Mouse (Mus musculus): Measurements from ENCODE around the gene Wnt1. TPM values are rescaled to one million over a fixed set of nuclear protein-coding genes. Genes with fewer than 3 reads are reported as not detected.

The Wnt1 gene
- polyA plus RNA-seq, 1 experiment, result 3.5 TPM

DNA sequence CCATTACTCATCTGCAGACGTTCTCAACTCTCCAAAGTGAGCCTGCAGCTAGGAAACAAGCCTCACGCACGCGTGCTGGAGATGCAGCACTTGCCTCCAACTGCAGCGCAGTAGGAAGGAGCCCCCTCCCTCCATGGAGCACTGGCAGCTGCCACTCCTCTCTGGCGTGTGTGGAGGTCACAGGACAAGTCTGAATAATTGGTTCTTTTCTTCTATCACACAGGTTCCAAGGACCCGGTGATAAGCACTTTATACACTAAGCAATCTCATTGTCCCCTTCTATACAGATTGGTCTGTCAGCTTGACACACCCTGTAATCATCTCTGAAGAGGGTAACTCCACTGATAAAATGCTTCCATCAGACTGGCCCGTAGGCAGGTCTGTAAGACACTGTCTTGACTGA, 36.6 kb upstream of the Wnt1 start:
- Histone ChIP-seq H3K4me1 (ENCODE audit: control insufficient read depth, insufficient read depth, low read length) (no peaks in the 10 kb centered on the region; the same call in 1 of the 2 replicates), H3K4me3 (ENCODE audit: control insufficient read depth, low read depth, low read length) (no peak overlapping the region), H3K27me3 (ENCODE audit: control insufficient read depth, insufficient read depth, low read length) (no peaks in the 10 kb centered on the region), H3K36me3 (ENCODE audit: control insufficient read depth, insufficient read depth, low read length) (no peaks in the 10 kb centered on the region; the same call in 1 of the 2 replicates), H3K27ac (ENCODE audit: control insufficient read depth, insufficient read depth, low read depth, low read length) (no peak overlapping the region)
- TF ChIP-seq POLR2A (IDR thresholded peaks at IDR 0.05; ENCODE audit: control insufficient read depth, low read depth, low read length), result 0 out of 2 replicates have a peak, but pooled peaks have one; percentile 14
- no peak for TF ChIP-seq CTCF (IDR thresholded peaks at IDR 0.05; ENCODE audit: control insufficient read depth, insufficient read depth, insufficient replicate concordance, low read depth, low read length)

DNA sequence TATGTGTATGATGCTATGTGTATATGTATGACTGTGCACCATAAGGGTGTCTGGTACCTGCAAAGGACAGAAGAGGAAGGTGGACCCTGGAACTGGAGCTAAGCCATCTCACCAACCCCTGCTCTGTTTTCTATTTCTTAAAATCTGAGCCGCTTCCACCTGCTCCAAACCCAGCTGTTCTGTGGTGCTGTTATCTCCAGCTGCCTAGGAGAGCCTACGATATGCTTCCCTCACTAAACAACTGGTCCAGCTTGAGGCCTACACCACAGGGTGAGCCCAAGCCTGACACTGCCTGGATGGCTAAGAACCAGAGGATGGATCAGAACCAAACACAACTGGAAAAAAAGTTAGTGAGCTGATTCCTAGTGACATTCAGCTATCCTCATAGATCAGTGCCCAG, 35.5 kb upstream of the Wnt1 start:
- H3K27ac ChIP-seq (ENCODE audit: control insufficient read depth, insufficient read depth, low read depth, low read length), result no peak overlapping the region
- H3K36me3 ChIP-seq (ENCODE audit: control insufficient read depth, insufficient read depth, low read length), result no peaks in the 10 kb centered on the region; the same call in 1 of the 2 replicates
- no peak for TF ChIP-seq CTCF (IDR thresholded peaks at IDR 0.05; ENCODE audit: control insufficient read depth, insufficient read depth, insufficient replicate concordance, low read depth, low read length)
- no peak for TF ChIP-seq POLR2A (IDR thresholded peaks at IDR 0.05; ENCODE audit: control insufficient read depth, low read depth, low read length)
- H3K4me3 ChIP-seq (ENCODE audit: control insufficient read depth, low read depth, low read length), result no peak overlapping the region
- H3K27me3 ChIP-seq (ENCODE audit: control insufficient read depth, insufficient read depth, low read length), result no peaks in the 10 kb centered on the region
- H3K4me1 ChIP-seq (ENCODE audit: control insufficient read depth, insufficient read depth, low read length), result no peaks in the 10 kb centered on the region; the same call in 1 of the 2 replicates

DNA sequence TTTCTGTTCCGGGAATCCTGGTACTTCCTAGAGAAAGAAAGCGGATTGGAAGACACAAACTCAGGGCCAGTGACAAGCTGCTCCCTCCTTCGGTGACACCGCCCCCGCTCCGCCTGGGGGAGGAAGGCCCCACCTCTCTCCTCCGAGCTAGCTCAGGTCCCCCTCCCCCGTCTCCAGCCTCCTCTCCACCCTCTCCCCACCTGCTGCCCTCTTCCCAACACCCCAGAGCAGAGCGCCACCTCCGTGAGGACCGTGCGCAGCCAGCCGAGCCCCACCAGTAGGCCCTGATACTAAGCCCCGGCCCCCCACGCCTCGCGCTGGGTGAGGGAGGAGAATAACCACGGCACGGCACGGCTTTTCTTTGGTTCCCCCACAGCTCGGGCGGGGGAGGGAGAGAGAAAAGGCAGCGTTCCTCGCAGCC, 27.4 kb upstream of the Wnt1 start:
- H3K27me3 ChIP-seq (ENCODE audit: control insufficient read depth, insufficient read depth, low read length), result no peaks in the 10 kb centered on the region
- TF ChIP-seq CTCF (IDR thresholded peaks at IDR 0.05; ENCODE audit: control insufficient read depth, insufficient read depth, insufficient replicate concordance, low read depth, low read length) (no peak), POLR2A (IDR thresholded peaks at IDR 0.05; ENCODE audit: control insufficient read depth, low read depth, low read length) (no peak)

DNA sequence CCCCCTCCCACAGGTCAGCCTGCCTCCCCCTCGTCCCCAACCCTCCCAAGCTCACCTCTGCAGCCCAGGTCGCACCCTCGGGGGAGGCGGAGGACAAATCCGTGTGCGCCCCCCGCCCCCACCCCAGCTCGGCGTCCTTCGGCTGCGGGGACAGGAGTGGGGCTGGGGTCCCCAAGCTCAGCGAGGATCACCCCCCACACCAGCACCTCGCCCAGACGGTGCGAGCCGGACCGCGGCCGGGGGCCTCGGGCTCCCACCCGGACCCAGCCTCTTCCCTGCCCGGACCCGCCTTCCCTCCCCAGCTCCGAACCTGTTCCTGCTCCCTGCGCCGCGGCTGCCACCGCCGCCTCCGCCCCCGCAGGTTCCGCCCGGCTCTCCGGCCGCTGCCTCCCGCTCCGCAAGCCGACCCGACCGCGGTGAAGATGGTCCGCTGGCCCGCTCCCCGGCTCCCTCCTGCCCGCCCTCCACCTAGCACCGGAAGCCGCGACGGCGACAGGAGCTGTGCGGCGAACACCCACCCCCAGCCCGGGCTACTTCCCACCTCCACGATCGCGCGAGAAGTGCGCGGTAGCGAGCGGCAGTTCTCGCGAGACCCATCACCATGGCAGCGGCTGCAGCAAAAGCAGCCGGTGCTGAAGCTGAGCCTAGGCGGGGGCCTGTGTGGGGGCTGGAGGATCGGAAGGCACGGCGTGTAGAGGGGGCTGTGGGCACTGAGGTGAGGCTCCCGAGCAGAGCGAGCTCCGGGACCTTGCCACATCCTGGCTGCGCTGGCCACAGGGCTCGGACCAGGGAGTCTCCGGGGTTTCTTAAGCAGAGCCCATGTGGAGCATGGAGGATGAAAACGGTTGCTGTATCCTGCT, 26.8 kb upstream of the Wnt1 start, which contains the start of gene Arf3:
TSS of gene Arf3 (minus strand) at position 545 of the 860 bp plus-strand sequence.
- peak within 1 kb of the TSS; percentile 87 for H3K4me3 ChIP-seq (ENCODE audit: control insufficient read depth, low read depth, low read length)
- H3K36me3 ChIP-seq (ENCODE audit: control insufficient read depth, insufficient read depth, low read length), result no peaks in the 10 kb centered on the region
- TF ChIP-seq CTCF (IDR thresholded peaks at IDR 0.05; ENCODE audit: control insufficient read depth, insufficient read depth, insufficient replicate concordance, low read depth, low read length), result no peak
- TF ChIP-seq POLR2A (IDR thresholded peaks at IDR 0.05; ENCODE audit: control insufficient read depth, low read depth, low read length), result peak; percentile 95
- H3K4me1 ChIP-seq (ENCODE audit: control insufficient read depth, insufficient read depth, low read length), result peaks cover 3% of the 10 kb centered on the region
- no peaks in the 10 kb centered on the region for H3K27me3 ChIP-seq (ENCODE audit: control insufficient read depth, insufficient read depth, low read length)
- H3K27ac ChIP-seq (ENCODE audit: control insufficient read depth, insufficient read depth, low read depth, low read length), result peak within 1 kb of the TSS; percentile 68

More for the DNA sequence above, 27.4 kb upstream of the Wnt1 start:
- peak overlapping the region; percentile 2; the same call in 1 of the 2 replicates for H3K27ac ChIP-seq (ENCODE audit: control insufficient read depth, insufficient read depth, low read depth, low read length)
- peaks cover 3% of the 10 kb centered on the region for H3K4me1 ChIP-seq (ENCODE audit: control insufficient read depth, insufficient read depth, low read length)
- H3K36me3 ChIP-seq (ENCODE audit: control insufficient read depth, insufficient read depth, low read length), result no peaks in the 10 kb centered on the region
- peak overlapping the region; percentile 87 for H3K4me3 ChIP-seq (ENCODE audit: control insufficient read depth, low read depth, low read length)

DNA sequence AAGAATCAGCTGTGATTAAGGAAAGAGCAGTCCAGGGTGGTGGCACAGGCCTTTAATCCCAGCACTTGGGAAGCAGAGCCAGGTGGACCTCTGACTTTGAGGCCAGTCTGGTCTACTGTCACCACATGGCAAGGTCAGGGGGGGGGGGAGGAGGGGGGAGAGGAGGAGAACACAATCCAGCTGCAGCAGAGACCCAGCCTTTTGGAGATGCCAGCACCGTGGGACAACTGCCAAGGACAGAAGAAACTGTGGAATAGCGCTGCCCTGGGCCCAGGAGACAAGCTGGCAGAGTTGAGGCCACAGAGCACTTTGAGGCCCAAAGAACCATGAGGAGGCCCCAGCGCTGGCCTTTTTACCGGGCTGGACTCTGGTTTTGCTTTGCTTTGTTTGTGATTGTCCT, 23.7 kb upstream of the Wnt1 start:
- H3K4me3 ChIP-seq (ENCODE audit: control insufficient read depth, low read depth, low read length), result no peak overlapping the region
- no peaks in the 10 kb centered on the region for H3K36me3 ChIP-seq (ENCODE audit: control insufficient read depth, insufficient read depth, low read length)
- H3K27ac ChIP-seq (ENCODE audit: control insufficient read depth, insufficient read depth, low read depth, low read length), result no peak overlapping the region
- no peaks in the 10 kb centered on the region for H3K27me3 ChIP-seq (ENCODE audit: control insufficient read depth, insufficient read depth, low read length)
- TF ChIP-seq POLR2A (IDR thresholded peaks at IDR 0.05; ENCODE audit: control insufficient read depth, low read depth, low read length), result no peak
- no peak for TF ChIP-seq CTCF (IDR thresholded peaks at IDR 0.05; ENCODE audit: control insufficient read depth, insufficient read depth, insufficient replicate concordance, low read depth, low read length)
- H3K4me1 ChIP-seq (ENCODE audit: control insufficient read depth, insufficient read depth, low read length), result peaks cover 3% of the 10 kb centered on the region

DNA sequence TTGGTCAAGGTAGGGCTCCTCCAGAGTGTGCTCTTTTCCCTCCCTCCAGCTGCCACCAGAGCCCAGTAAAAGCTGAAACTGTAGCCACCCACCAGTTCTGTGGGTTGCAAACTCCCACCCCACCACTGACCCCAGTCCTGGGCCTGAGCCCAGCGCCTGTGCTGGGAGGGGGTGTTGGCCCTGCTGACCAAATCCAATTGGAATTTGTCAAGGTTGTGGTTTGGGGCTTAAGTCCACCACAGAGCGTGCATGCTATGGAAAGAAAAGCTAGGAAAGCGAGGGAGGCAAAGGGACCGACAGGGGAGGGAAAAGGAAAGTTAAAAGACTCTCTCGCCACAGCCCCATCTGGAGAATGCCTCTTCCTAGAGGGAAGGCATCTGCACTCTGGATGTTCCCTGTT, 21.4 kb upstream of the Wnt1 start:
- Histone ChIP-seq H3K4me1 (ENCODE audit: control insufficient read depth, insufficient read depth, low read length) (peaks cover 9% of the 10 kb centered on the region), H3K36me3 (ENCODE audit: control insufficient read depth, insufficient read depth, low read length) (no peaks in the 10 kb centered on the region), H3K27ac (ENCODE audit: control insufficient read depth, insufficient read depth, low read depth, low read length) (no peak overlapping the region), H3K27me3 (ENCODE audit: control insufficient read depth, insufficient read depth, low read length) (no peaks in the 10 kb centered on the region), H3K4me3 (ENCODE audit: control insufficient read depth, low read depth, low read length) (no peak overlapping the region)
- TF ChIP-seq CTCF (IDR thresholded peaks at IDR 0.05; ENCODE audit: control insufficient read depth, insufficient read depth, insufficient replicate concordance, low read depth, low read length) (no peak), POLR2A (IDR thresholded peaks at IDR 0.05; ENCODE audit: control insufficient read depth, low read depth, low read length) (no peak)

DNA sequence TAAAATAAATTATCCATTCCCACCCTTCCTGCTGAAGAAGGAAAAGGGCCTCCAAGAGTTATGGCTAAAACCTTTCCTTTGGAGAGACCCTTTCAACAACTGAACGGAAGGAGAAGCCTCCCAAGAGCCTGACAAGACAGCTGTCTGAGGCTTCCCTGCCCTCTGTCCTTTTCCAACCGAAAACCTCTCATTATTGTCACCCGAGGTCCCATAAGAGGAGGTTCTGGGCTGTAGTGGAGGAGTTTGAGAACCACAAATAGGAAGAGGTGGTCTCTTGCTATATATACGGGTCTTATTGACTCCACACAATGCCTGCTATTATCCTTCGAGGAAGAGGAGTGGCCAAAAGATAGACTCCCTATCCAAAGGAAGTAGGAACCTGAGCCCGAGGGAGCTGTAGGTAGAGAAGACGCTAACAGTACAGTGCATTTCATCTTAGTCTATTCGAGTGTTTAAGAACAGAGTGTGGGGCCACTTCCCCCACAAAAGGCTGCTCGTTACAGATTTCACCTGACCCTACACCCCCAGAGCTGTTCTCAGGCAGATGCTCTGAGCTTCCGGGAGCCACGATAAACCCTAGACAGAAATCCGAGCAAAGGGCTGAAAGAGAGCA, 17.7 kb upstream of the Wnt1 start:
- peaks cover 25% of the 10 kb centered on the region for H3K4me1 ChIP-seq (ENCODE audit: control insufficient read depth, insufficient read depth, low read length)
- TF ChIP-seq CTCF (IDR thresholded peaks at IDR 0.05; ENCODE audit: control insufficient read depth, insufficient read depth, insufficient replicate concordance, low read depth, low read length) (no peak), POLR2A (IDR thresholded peaks at IDR 0.05; ENCODE audit: control insufficient read depth, low read depth, low read length) (no peak)
- no peaks in the 10 kb centered on the region; the same call in 1 of the 2 replicates for H3K27me3 ChIP-seq (ENCODE audit: control insufficient read depth, insufficient read depth, low read length)
- H3K36me3 ChIP-seq (ENCODE audit: control insufficient read depth, insufficient read depth, low read length), result no peaks in the 10 kb centered on the region
- peak overlapping the region; percentile 70 for H3K4me3 ChIP-seq (ENCODE audit: control insufficient read depth, low read depth, low read length)
- H3K27ac ChIP-seq (ENCODE audit: control insufficient read depth, insufficient read depth, low read depth, low read length), result peak overlapping the region; percentile 58; the same call in 1 of the 2 replicates
